Mouse (Mus musculus) embryonic facial prominence, embryonic 14.5 days (tissue): ENCODE results near the gene Fsd1. TPM values are rescaled to one million over a fixed set of nuclear protein-coding genes. Genes with fewer than 3 reads are reported as not detected.
A peak's percentile ranks its signal among the peaks of the same experiment; 100 is the strongest.

Experiments
- ATAC-seq: fragments of 200-750 bp; cut with Nextera tagmentation; 2 replicates; pipeline ENCODE4 v1.8.0; 2017; ENCODE audit warnings: low read depth, moderate number of reproducible peaks, moderate TSS enrichment
- DNase-seq: peaks from one replicate; pipeline ENCODE4 v3.0.0-alpha.2; 2015; ENCODE audit warnings: low spot score
- H3K27ac ChIP-seq: fragments of 300-500 bp; sonication (generic); replicated peaks from 2 replicates; pipeline ENCODE4 v1.5.1; 2014; ENCODE audit warnings: low read depth, mild to moderate bottlenecking, low read length, moderate library complexity
- H3K27me3 ChIP-seq: fragments of 300-500 bp; sonication (generic); replicated peaks from 2 replicates; pipeline ENCODE4 v1.6.1; 2014; ENCODE audit warnings: low read length; ENCODE audit not compliant: control insufficient read depth, insufficient read depth
- H3K36me3 ChIP-seq: fragments of 300-500 bp; sonication (generic); 2 replicates; pipeline ENCODE4 v1.6.1; 2014; ENCODE audit warnings: low read length, mixed read lengths; ENCODE audit not compliant: control insufficient read depth, insufficient read depth
- H3K4me1 ChIP-seq: fragments of 300-500 bp; sonication (generic); 2 replicates; pipeline ENCODE4 v1.6.1; 2014; ENCODE audit warnings: antibody characterized with exemption, low read length; ENCODE audit not compliant: control insufficient read depth, insufficient read depth
- H3K4me2 ChIP-seq: fragments of 300-500 bp; sonication (generic); 2 replicates; pipeline ENCODE4 v1.6.1; 2014; ENCODE audit warnings: low read depth, mild to moderate bottlenecking, low read length, moderate library complexity, mixed read lengths
- H3K4me3 ChIP-seq: fragments of 300-500 bp; sonication (generic); 2 replicates; pipeline ENCODE4 v1.5.1; 2014; ENCODE audit warnings: low read depth, mild to moderate bottlenecking, low read length
- H3K9ac ChIP-seq: fragments of 300-500 bp; sonication (generic); 2 replicates; pipeline ENCODE4 v1.6.1; 2014; ENCODE audit warnings: low read depth, mild to moderate bottlenecking, low read length, moderate library complexity, mixed read lengths
- H3K9me3 ChIP-seq: fragments of 300-500 bp; sonication (generic); 2 replicates; pipeline ENCODE4 v1.6.1; 2016; ENCODE audit warnings: low read length; ENCODE audit not compliant: control insufficient read depth
- WGBS: fragments of 180-500 bp; shearing (Covaris S2); extraction: QIAGEN DNeasy Blood & Tissue Kit; methylation state at CpG from one replicate; pipeline ENCODE4 v1.1.7; 2014; 5-methylcytosine and 5-hydroxymethylcytosine counted together
- polyA plus RNA-seq: library from polyadenylated mRNA; unstranded; fragments of >200 nt; fragmentation: Nextera tagmentation; extraction: Ambion mirVana; gene quantifications from 2 replicates; pipeline ENCODE4 v1.2.1, GENCODE M21; 2014

Gene Fsd1
- polyA plus RNA-seq, 1 experiment from 2014 or later = 13.0 TPM

GRCm38 (mm10) chr17:56026303-56026702, 40.0 kb downstream of the Fsd1 start:
- 92% methylated on average over 1 of the region's 1 CpGs for WGBS
- H3K36me3 ChIP-seq = peaks cover 17% of the 10 kb centered on the region; the same call in 1 of the 2 replicates
- no peak overlapping the region for H3K4me2 ChIP-seq
- DNase-seq (no peak), ATAC-seq (no peak)
- no peaks in the 10 kb centered on the region for H3K9me3 ChIP-seq
- no peak overlapping the region for H3K4me3 ChIP-seq
- H3K4me1 ChIP-seq = no peaks in the 10 kb centered on the region
- H3K9ac ChIP-seq = no peak overlapping the region
- H3K27ac ChIP-seq = no peak overlapping the region
- H3K27me3 ChIP-seq = no peaks in the 10 kb centered on the region

- Histone ChIP-seq H3K4me2 (no peak overlapping the region), H3K27me3 (no peaks in the 10 kb centered on the region), H3K27ac (no peak overlapping the region), H3K36me3 (peaks cover 19% of the 10 kb centered on the region; the same call in 1 of the 2 replicates), H3K9me3 (no peaks in the 10 kb centered on the region), H3K4me1 (no peaks in the 10 kb centered on the region), H3K4me3 (no peak overlapping the region), H3K9ac (no peak overlapping the region)
- 67% methylated on average over 1 of the region's 1 CpGs for WGBS
- DNase-seq (no peak), ATAC-seq (no peak)
These were observed 40.6 kb downstream of the Fsd1 start for GRCm38 (mm10) chr17:56026881-56027280.

- Histone ChIP-seq H3K9ac (no peak overlapping the region), H3K4me3 (no peak overlapping the region), H3K27ac (no peak overlapping the region), H3K4me1 (no peaks in the 10 kb centered on the region), H3K36me3 (peaks cover 22% of the 10 kb centered on the region; the same call in 1 of the 2 replicates), H3K4me2 (no peak overlapping the region), H3K27me3 (no peaks in the 10 kb centered on the region), H3K9me3 (no peaks in the 10 kb centered on the region)
- WGBS = 95% methylated on average over 5 of the region's 5 CpGs
- ATAC-seq = no peak
- no peak for DNase-seq
These were observed 41.6 kb downstream of the Fsd1 start for GRCm38 (mm10) chr17:56027801-56028441.

GRCm38 (mm10) chr17:56030238-56030870, 44.0 kb downstream of the Fsd1 start:
- H3K9me3 ChIP-seq = no peaks in the 10 kb centered on the region
- ATAC-seq (no peak), DNase-seq (no peak)
- no peaks in the 10 kb centered on the region for H3K27me3 ChIP-seq
- no peak overlapping the region for H3K9ac ChIP-seq
- H3K27ac ChIP-seq = no peak overlapping the region
- H3K4me3 ChIP-seq = no peak overlapping the region
- 91% methylated on average over 9 of the region's 9 CpGs for WGBS
- no peak overlapping the region for H3K4me2 ChIP-seq
- H3K4me1 ChIP-seq = peaks cover 18% of the 10 kb centered on the region
- H3K36me3 ChIP-seq = peaks cover 41% of the 10 kb centered on the region

GRCm38 (mm10) chr17:56030919-56031318, 44.6 kb downstream of the Fsd1 start:
- no peak overlapping the region for H3K9ac ChIP-seq
- no peaks in the 10 kb centered on the region for H3K27me3 ChIP-seq
- peaks cover 18% of the 10 kb centered on the region for H3K4me1 ChIP-seq
- no peaks in the 10 kb centered on the region for H3K9me3 ChIP-seq
- DNase-seq = peak; percentile 45
- no peak overlapping the region for H3K4me2 ChIP-seq
- 64% methylated on average over 5 of the region's 5 CpGs for WGBS
- H3K36me3 ChIP-seq = peaks cover 41% of the 10 kb centered on the region
- H3K4me3 ChIP-seq = no peak overlapping the region
- H3K27ac ChIP-seq = no peak overlapping the region
- no peak for ATAC-seq

- Histone ChIP-seq H3K9me3 (no peaks in the 10 kb centered on the region), H3K4me1 (peaks cover 18% of the 10 kb centered on the region), H3K27ac (no peak overlapping the region), H3K36me3 (peaks cover 41% of the 10 kb centered on the region), H3K27me3 (no peaks in the 10 kb centered on the region), H3K4me3 (no peak overlapping the region), H3K9ac (no peak overlapping the region), H3K4me2 (no peak overlapping the region)
- 92% methylated on average over 7 of the region's 7 CpGs for WGBS
- no peak for ATAC-seq
- DNase-seq = no peak
These were observed 45.1 kb downstream of the Fsd1 start for GRCm38 (mm10) chr17:56031431-56031830.

- H3K27me3 ChIP-seq = no peaks in the 10 kb centered on the region
- H3K9me3 ChIP-seq = no peaks in the 10 kb centered on the region
- no peak for DNase-seq
- H3K4me2 ChIP-seq = no peak overlapping the region
- H3K27ac ChIP-seq = no peak overlapping the region
- H3K9ac ChIP-seq = peak overlapping the region; percentile 43; the same call in 1 of the 2 replicates
- ATAC-seq = no peak
- 76% methylated on average over 6 of the region's 6 CpGs for WGBS
- peaks cover 41% of the 10 kb centered on the region for H3K36me3 ChIP-seq
- H3K4me1 ChIP-seq = peaks cover 18% of the 10 kb centered on the region
- no peak overlapping the region for H3K4me3 ChIP-seq
These were observed 45.9 kb downstream of the Fsd1 start for GRCm38 (mm10) chr17:56032127-56032733.

- Histone ChIP-seq H3K4me2 (no peak overlapping the region), H3K27me3 (no peaks in the 10 kb centered on the region), H3K27ac (no peak overlapping the region), H3K9me3 (no peaks in the 10 kb centered on the region), H3K4me3 (no peak overlapping the region), H3K4me1 (peaks cover 18% of the 10 kb centered on the region), H3K36me3 (peaks cover 41% of the 10 kb centered on the region), H3K9ac (peak overlapping the region; percentile 43; the same call in 1 of the 2 replicates)
- ATAC-seq (no peak), DNase-seq (no peak)
- WGBS = 71% methylated on average over 7 of the region's 7 CpGs
These were observed 46.5 kb downstream of the Fsd1 start for GRCm38 (mm10) chr17:56032831-56033230.
